ENCODE assay signal across 39 mouse cellular contexts in genomic region chr14:20215826-20216225, GRCm38 (mm10). TPM values are rescaled to one million over a fixed set of nuclear protein-coding genes. Genes with fewer than 3 reads are reported as not detected.
DNase-seq lines count a peak whose midpoint lies in the region; ATAC-seq and TF ChIP-seq lines count a peak whose summit lies in the region.
"Had no signal": no experiment of that assay in that cellular context is flagged by ENCODE, and none has a peak within 500 bp of the region (broad histone marks: within the 10 kb centered on the region; RNA-seq: fewer than 3 reads in every experiment).

No protein-coding gene starts in this region.

- no peak for TF ChIP-seq CTCF in thymus, adult 2 months (IDR thresholded peaks at IDR 0.05; ENCODE audit: borderline replicate concordance, control insufficient read depth, extremely low read depth, insufficient read depth, low read length, poor library complexity)
- TF ChIP-seq CTCF in ES-Bruce4 (IDR thresholded peaks at IDR 0.05; ENCODE audit: low read depth, low read length) = no peak

- TF ChIP-seq POLR2A in thymus, adult 2 months (IDR thresholded peaks at IDR 0.05; ENCODE audit: control insufficient read depth, extremely low read depth, insufficient read depth, low read length, poor library complexity) = no peak
- no peak for TF ChIP-seq POLR2A in ES-Bruce4 (IDR thresholded peaks at IDR 0.05; ENCODE audit: insufficient read depth, low read length)

- 7% methylated on average over 5 of the region's 5 CpGs for WGBS in thymus, adult 2 months

- no peaks in the 10 kb centered on the region for H3K9me3 ChIP-seq in ES-Bruce4 (replicated peaks; ENCODE audit: control insufficient read depth, insufficient read depth, low read length, poor library complexity, severe bottlenecking)
- H3K9me3 ChIP-seq: intestine, embryonic 15.5 days; limb, embryonic 13.5 days; midbrain, embryonic 13.5 days; neural tube, embryonic 13.5 days; stomach, embryonic 15.5 days had no signal

- DNase-seq in thymus, postnatal 14 days = peak; percentile 10
- no peak for DNase-seq in thymus, adult 2 months
- DNase-seq in embryo, embryonic 9.5 days (ENCODE audit: extremely low spot score) = no peak
- DNase-seq in kidney, postnatal 14 days = no peak
- no peak for DNase-seq in right cerebral cortex, adult 18-20 months
- DNase-seq: adrenal gland, postnatal 36 days; cerebellum, adult 2 months; cerebellum, postnatal 14 days; embryo, embryonic 11 days; forebrain, postnatal 0 days; heart, postnatal 14 days; kidney, adult 2 months; kidney, postnatal 4 days; lung, postnatal 4 days had no signal

- H3K4me3 ChIP-seq in thymus, adult 2 months (ENCODE audit: control insufficient read depth, insufficient read depth, low read length) = no peak overlapping the region
- H3K4me3 ChIP-seq in ES-Bruce4 (ENCODE audit: low read depth, low read length) = no peak overlapping the region
- H3K4me3 ChIP-seq: erythroblast, embryonic 14.5 days; intestine, embryonic 15.5 days; limb, embryonic 13.5 days; midbrain, embryonic 13.5 days; neural tube, embryonic 13.5 days; stomach, embryonic 15.5 days had no signal

- 0 out of 2 replicates have a peak, but pooled peaks have one; percentile 2 for TF ChIP-seq EP300 in ES-Bruce4 (IDR thresholded peaks at IDR 0.05; ENCODE audit: insufficient read depth, low read depth, low read length)

- no peak overlapping the region for H3K27ac ChIP-seq in thymus, adult 2 months (ENCODE audit: control insufficient read depth, insufficient read depth, low read length)
- H3K27ac ChIP-seq in ES-Bruce4 (ENCODE audit: insufficient read depth, low read length) = peak overlapping the region; percentile 95
- H3K27ac ChIP-seq: intestine, embryonic 15.5 days; limb, embryonic 13.5 days; midbrain, embryonic 13.5 days; neural tube, embryonic 13.5 days; stomach, embryonic 15.5 days had no signal

- H3K36me3 ChIP-seq in thymus, adult 2 months (ENCODE audit: control insufficient read depth, insufficient read depth, low read length) = no peaks in the 10 kb centered on the region
- no peaks in the 10 kb centered on the region for H3K36me3 ChIP-seq in ES-Bruce4 (ENCODE audit: control insufficient read depth, insufficient read depth, low read length, poor library complexity, severe bottlenecking)
- H3K36me3 ChIP-seq: intestine, embryonic 15.5 days; limb, embryonic 13.5 days; midbrain, embryonic 13.5 days; neural tube, embryonic 13.5 days; stomach, embryonic 15.5 days had no signal

- no peak overlapping the region for H3K9ac ChIP-seq in ES-Bruce4 (ENCODE audit: low read depth, poor library complexity, severe bottlenecking)
- H3K9ac ChIP-seq: forebrain, postnatal 0 days; intestine, embryonic 15.5 days; limb, embryonic 13.5 days; midbrain, embryonic 13.5 days; neural tube, embryonic 13.5 days; stomach, embryonic 15.5 days had no signal

- H3K27me3 ChIP-seq in thymus, adult 2 months (ENCODE audit: control insufficient read depth, insufficient read depth, low read length) = no peaks in the 10 kb centered on the region
- no peaks in the 10 kb centered on the region for H3K27me3 ChIP-seq in ES-Bruce4 (ENCODE audit: control insufficient read depth, insufficient read depth, low read length, poor library complexity, severe bottlenecking)
- H3K27me3 ChIP-seq: intestine, embryonic 15.5 days; limb, embryonic 13.5 days; midbrain, embryonic 13.5 days; neural tube, embryonic 13.5 days; stomach, embryonic 15.5 days had no signal

- 0 out of 2 replicates have a peak, but pooled peaks cover 3% of the 10 kb centered on the region for H3K4me1 ChIP-seq in thymus, adult 2 months (replicated peaks; ENCODE audit: control insufficient read depth, insufficient read depth, low read length)
- H3K4me1 ChIP-seq in ES-Bruce4 (ENCODE audit: control insufficient read depth, insufficient read depth, low read length) = peaks cover 22% of the 10 kb centered on the region
- H3K4me1 ChIP-seq: limb, embryonic 13.5 days; stomach, embryonic 15.5 days had no signal

- peak; percentile 27; the same call in 1 of the 2 replicates for ATAC-seq in granulocyte monocyte progenitor cell, adult 5-6 weeks (replicated peaks; ENCODE audit: poor library complexity, severe bottlenecking)
- ATAC-seq: CD4-positive, CD25-positive, alpha-beta regulatory T cell, adult 4 months; forebrain, postnatal 0 days; hindbrain, embryonic 16.5 days; intestine, embryonic 15.5 days; midbrain, embryonic 13.5 days had no signal

RNA-seq across cellular contexts. Expression of gene Kcnk5, which starts 34.2 kb away (rescaled TPM):
- 6.1 and 6.7 TPM in 2 replicates for polyA plus RNA-seq in thymus, adult 2 months (2012; rRNA removed)
- 15.8 and 21.5 TPM in 2 replicates for polyA plus RNA-seq in ES-Bruce4 (2011; ENCODE audit: insufficient read depth, insufficient read length, low read depth, missing spikeins)
- total RNA-seq in granulocyte monocyte progenitor cell, adult 5-6 weeks (2014; fragmentation: Nextera tagmentation) = 2.0 TPM in 1 of 2 replicates, not detected in the other
- total RNA-seq in granulocyte monocyte progenitor cell, adult 5-6 weeks (2017) = 3.1 and 4.2 TPM in 2 replicates

RNA-seq across cellular contexts. Expression of gene Kcnk16, which starts 53.2 kb away (rescaled TPM):
- polyA plus RNA-seq in thymus, adult 2 months (2012; rRNA removed) = 0.40 and 0.43 TPM in 2 replicates
- polyA plus RNA-seq in ES-Bruce4 (2011; ENCODE audit: insufficient read depth, insufficient read length, low read depth, missing spikeins) = not detected in 2 replicates
- not detected in 2 replicates for total RNA-seq in granulocyte monocyte progenitor cell, adult 5-6 weeks (2014; fragmentation: Nextera tagmentation)
- total RNA-seq in granulocyte monocyte progenitor cell, adult 5-6 weeks (2017) = not detected in 2 replicates
- total RNA-seq: adrenal gland, adult 18-20 months; adrenal gland, postnatal 36 days; forebrain, postnatal 0 days; gastrocnemius, adult 8-10 months; gastrocnemius, postnatal 4 days; heart, adult 8-10 months; heart, postnatal 14 days; layer of hippocampus, adult 8-10 months; layer of hippocampus, postnatal 25 days; left cerebral cortex, adult 8-10 months; left cerebral cortex, postnatal 36 days; megakaryocyte-erythroid progenitor cell, adult 5-6 weeks; MEL had no signal
- polyA plus RNA-seq: brain, embryonic 14.5 days; CD4-positive, CD25-positive, alpha-beta regulatory T cell, adult 4 months; cerebellum, adult 2 months; forebrain, embryonic 11.5 days; forebrain, postnatal 0 days; heart, embryonic 14.5 days; hindbrain, embryonic 11.5 days; kidney, adult 2 months; kidney, embryonic 16.5 days; limb, embryonic 13.5 days had no signal
